Mouse (Mus musculus) lung, postnatal 0 days (tissue): ENCODE results near the gene D630003M21Rik.

Experiments
- CTCF ChIP-seq: IDR thresholded peaks from 2 replicates; pipeline ENCODE4 v1.5.1; 2016; ENCODE audit warnings: antibody characterized with exemption, mild to moderate bottlenecking
- EP300 ChIP-seq: IDR thresholded peaks from 2 replicates; pipeline ENCODE4 v1.6.1; 2016; ENCODE audit warnings: antibody characterized with exemption, mild to moderate bottlenecking, control low read depth

DNA sequence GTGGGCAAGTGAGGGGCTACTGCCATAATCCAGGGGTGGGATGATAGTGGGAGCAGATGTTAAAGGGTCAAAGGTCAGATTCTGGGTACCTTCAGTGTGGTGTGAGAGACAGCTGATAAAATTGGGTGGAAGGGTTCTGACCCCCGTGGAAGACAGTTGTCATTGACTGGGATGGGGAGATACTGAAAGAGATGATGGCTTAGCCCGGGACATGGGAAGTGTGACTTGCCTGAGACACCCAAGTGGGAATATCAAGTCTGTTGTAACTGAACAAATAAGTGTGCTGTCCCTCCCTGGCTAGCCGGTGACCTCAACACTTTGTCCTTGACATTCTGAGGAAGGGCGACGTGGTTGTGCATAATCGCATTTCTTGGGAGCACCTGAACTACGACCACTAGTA is 59.3 kb downstream of the D630003M21Rik start:
- TF ChIP-seq CTCF (no peak), EP300 (no peak; the same call in 1 of the 2 replicates)
